Mouse (Mus musculus) adrenal gland, postnatal 14 days (tissue): ENCODE results near the gene Thap3. TPM values are rescaled to one million over a fixed set of nuclear protein-coding genes. Genes with fewer than 3 reads are reported as not detected.
A peak's percentile ranks its signal among the peaks of the same experiment; 100 is the strongest.

Experiments
- DNase-seq: peaks from one replicate; pipeline ENCODE4 v3.0.0; 2021; ENCODE audit warnings: mixed read lengths
- total RNA-seq: library from RNA; stranded (reverse); gene quantifications from 2 replicates; pipeline ENCODE4 v1.2.3, GENCODE M21; 2021

The Thap3 gene
- total RNA-seq, 1 experiment from 2014 or later = 15.2 TPM

DNA sequence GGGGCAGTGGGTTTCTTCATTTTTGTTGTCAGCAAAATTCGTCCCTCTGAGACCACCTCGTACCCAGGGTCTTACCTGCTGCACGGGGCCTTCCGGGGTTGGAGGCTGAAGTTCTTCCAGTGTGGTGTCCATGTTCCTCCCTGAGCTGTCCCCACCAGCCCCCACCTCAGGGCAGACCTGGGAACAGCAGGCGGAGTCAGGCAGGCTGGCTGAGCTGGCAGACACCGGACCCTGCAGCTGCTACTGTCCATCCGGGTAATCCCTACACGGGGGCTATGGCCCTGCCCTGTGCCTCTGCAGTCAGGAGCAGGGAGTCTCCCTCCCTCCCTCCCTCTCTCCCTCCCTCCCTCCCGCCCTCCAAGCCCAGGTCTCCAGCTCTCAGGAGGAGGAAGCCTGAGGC, 5.2 kb downstream of the Thap3 start:
- peak; percentile 40 for DNase-seq

DNA sequence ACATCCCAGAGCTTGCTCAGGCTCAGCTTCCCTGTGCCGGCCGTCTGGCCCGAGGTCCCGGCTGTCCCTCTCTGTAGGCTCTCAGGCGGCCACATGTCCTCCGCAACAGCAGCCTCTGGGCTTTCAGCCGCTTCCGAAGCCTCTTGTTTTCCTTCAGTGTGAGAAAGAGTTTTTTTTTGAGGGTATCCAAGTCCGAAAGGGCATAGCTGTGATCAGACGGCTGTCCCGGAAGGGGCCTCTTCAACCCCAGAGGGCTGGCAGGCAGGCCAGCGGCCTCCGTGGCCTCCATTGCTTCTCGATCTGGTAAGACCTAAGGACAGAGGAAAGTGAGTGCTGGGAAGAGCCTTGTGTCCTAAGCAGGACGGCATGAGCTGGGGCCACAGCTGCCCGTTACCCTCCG, 5.8 kb downstream of the Thap3 start:
- no peak for DNase-seq

DNA sequence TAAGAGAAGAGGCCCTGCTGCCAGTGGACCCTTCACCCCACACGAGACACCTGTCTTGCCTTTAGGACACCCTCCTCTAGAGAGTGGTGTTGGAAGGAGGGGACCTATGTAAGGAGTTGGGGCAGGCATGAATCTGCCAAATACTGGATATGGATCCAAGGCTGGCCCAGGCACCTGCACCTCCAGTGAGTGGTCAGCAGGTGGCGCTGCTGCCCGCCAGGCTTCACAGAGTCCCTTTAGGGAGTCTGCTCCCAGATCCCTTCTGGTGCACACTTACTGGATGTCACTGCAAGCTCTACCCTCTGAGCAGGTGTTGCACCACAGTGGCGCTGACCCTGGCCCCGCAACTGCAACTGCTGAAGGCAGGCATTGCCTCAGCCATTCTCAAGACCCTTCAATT, 7.4 kb downstream of the Thap3 start:
- peak; percentile 92 for DNase-seq

DNA sequence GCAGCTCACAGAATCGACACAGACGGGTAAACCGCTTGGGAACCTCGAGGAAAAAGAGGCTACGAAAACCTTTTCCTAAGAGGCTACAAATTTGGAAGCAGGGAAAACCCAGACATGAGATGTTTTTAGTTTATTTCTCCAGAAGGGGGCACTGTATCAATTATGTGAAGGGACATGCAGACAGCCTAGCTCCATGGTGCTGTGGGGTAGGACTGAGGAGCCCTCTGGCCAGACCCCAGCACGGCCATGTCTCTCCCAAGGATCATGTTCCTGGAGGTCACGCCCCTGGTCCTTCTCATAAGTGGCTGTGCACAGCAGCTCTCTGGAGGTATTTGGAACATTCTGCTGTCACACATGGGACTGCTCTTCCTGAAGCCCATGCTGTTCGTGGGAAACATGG, 8.1 kb downstream of the Thap3 start:
- no peak for DNase-seq

DNA sequence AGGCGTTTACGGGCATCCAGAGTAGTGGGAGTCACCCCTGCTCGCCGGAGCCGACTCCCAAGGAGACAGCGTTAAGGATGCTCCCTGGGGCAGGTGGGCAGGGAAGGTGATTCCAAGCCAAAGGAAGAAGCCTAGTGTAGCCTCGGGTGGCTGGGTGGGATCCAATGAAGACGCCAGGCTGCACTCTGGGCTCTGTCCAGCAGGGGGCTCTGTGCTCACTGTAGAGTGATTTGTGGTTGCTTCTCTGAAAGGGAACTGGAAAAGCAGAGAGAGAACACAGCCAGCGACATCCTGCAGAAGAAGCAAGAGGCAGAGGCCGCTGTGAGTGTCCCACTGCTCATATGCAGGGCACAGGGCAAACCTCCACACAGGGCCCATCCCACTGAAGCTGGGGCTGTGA, 11.0 kb downstream of the Thap3 start:
- peak; percentile 89 for DNase-seq

DNA sequence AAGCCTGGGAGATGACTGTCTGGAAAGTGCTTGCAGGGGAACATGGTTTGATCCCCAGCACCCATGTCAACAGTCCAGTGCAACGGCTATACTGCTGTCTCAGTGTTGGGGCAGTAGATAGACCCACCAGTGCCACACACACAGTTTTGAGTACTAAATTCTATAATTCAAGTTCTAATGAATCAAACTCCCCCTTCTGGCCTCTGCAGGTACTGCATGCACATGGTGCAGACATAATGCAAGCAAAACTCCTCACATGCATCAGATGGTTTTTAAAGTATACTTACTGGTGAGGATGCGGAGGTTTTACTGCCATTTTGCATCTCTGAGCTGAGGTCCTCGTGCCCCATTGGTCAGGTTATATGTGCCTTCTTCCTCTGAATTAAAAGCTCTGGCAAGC, 13.4 kb downstream of the Thap3 start:
- DNase-seq = peak; percentile 68

DNA sequence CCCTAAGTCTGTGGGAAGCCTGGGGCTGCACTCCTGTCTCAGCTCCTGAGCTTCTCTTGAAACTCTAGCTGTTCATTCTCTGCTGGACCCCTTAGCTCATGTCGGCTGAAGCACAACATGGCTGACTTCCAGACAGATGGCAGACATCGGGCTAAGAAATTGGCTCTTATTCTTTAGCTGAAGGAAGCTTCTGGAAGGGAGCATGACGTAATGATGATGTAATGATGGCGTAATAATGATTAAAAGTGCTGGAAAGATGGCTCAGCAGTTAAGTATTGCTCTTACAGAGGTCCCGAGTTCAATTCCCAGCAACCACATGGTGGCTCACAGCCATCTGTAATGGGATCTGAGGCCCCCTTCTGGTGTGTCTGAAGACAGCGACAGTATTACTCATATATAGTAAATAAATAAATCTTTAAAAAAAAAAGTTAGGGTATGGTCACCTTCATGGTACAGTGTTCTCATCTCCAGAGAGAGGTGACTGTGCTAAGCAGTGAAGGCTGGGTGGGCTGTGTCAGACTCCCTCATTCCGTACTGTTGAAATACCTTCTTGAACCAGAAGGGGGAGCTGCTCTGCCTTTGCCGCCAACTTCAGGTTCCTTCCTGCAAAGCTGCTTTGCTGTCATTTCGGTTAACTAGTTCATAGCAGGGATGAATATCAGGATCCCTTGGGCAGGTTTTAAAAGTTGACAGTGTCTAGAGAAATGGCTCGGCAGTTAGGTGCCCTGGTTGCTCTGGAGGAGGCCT, 16.4 kb downstream of the Thap3 start:
- DNase-seq = peak; percentile 56

DNA sequence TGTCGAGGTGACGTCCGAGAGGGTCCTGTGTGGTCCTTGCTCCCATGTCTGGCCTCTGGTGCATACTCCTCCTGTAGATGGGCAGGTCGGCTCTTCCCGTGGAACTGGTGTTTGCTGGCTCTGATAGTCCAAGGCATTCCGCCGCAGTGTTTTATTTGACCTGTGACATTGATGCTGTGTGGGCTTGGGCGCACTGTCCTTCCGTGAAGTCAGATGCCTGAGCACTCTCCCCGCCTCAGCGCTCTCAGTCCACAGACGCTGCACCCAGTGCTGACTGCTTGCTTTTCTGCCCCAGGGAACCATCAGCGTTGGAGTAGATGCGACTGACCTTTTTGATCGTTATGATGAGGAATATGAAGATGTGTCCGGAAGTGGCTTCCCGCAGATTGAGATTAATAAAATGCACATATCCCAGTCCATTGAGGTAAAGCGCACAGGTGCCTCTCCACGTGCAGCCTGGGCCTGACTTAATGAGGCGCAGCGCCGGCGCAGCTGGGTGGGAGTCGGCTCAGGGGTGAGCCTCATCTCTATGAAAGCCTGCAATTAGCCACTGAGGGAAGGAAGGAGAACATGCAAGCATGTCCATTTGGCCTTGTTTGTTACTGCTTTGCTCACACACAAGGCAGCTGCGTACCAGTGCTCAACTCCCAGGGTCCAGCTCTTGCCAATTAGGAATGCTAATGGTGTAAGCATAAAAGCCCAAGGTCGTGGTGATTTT, 20.4 kb downstream of the Thap3 start:
- DNase-seq = no peak

DNA sequence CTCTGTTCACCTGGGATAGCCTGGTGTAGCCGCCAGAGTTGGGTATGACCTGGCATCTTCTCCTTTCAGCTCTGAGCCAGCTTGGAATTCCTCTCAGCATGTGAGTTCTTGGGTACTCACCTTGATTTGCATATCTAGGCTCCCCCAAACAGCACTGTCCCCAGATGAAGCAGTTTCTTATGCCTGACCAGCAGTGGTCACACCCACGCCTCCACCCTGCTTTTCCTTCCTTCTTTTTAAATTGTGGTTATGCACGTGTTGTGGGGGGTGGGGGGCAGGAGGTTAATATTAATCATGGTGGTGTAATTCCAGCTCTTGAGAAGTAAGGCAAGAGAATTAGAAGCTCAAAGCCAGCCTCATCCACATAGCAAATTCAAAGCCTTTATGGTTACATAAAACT, 26.0 kb downstream of the Thap3 start:
- DNase-seq = no peak

DNA sequence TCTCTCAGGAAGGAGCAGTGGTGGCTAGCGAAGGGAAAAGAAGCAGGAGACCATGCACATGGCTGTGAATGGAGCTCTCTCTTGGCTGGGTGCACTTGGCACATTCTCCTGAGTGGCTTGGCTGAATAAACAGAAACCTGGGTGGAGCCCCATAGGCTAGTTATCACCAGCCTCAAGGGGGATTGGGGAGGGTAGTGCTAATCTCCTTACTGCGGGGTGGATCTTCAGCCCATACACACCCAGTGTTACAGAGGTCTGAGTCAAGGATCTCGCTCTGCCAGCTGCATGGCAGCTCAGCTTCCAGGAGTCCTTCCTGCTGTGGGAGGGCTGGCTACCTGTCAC, 28.3 kb downstream of the Thap3 start:
- DNase-seq = no peak

DNA sequence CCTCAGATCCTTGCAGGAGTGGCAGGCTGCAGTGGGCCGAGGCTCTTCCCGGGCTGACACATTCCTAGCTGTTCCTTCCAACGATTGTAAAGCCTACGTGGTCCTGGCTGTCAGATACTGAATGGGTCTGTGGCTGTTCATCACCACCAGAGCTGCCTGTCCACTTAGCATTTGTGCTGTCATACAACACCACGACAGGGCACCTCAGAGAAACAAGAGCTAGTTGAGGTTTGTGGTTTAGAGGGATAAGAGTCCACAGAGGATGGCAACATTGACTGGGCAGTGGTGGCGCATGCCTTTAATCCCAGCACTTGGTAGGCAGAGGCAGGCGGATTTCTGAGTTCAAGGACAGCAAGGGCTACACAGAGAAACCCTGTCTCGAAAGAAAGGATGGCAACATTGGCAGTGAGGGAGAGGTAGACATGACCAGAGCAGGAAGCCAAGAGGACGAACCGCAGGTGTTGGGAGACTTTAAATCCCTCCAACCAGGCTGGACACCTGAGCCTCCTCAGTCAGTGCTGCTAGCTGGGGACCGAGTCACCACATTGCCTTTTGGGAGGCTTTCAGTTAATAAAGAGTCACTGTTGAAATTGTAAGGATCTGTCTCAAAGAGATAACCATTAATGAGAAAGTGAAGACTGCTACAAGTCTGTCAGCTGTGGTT, 28.8 kb downstream of the Thap3 start:
- DNase-seq = no peak

DNA sequence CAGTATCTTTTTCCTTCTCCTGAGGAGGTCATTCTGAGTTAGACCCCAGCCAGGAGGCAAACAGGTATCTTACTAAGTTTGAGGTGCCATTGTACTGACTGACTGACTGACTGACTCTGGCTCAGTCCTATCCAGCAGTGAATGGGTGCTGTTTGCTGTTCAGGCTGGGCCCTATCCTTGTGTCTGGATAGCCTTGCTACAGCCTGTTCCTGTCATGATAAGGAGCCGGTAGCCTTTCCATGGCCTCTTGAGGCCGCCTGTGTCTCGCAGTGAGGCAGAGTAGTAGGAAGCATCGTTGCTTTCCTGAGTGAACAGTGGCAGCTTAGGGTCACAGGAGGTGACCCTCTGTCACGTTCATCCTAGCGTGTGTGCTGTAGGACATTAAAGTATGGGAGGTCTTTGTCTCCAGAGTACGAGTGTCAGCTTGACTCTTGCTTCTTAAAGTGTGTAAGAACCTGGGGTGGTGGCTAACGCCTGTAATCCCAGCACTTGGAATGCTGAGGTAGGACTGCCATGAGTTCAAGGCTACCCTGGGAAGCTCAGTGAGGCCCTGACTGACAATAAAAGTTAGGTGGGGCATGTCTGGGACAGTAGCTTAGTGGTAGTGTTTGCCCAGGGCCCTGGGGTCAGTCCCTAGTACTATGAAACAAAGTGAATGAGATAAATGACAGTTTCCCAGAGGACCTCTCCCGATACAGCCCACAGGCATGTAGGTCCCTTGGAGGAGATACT, 31.0 kb downstream of the Thap3 start:
- DNase-seq = no peak

DNA sequence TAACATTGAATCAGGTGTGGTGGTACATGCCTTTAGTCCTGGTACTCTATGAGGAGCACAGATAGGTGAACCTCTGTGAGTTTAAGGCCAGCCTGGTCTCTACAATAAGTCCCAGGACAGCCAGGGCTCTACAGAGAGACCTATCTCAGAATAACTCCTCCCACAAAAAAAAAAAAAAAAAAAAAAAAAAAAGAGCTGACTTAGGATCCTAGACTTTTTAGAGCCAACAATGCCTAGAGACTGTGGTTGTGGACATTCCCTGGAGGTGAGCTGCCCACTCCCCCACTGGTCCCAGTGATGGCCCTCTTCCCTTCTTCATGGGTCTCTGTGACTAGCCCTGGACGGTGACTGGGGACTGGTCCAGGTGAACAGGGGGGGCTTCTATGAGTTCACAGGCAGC, 33.0 kb downstream of the Thap3 start:
- no peak for DNase-seq

DNA sequence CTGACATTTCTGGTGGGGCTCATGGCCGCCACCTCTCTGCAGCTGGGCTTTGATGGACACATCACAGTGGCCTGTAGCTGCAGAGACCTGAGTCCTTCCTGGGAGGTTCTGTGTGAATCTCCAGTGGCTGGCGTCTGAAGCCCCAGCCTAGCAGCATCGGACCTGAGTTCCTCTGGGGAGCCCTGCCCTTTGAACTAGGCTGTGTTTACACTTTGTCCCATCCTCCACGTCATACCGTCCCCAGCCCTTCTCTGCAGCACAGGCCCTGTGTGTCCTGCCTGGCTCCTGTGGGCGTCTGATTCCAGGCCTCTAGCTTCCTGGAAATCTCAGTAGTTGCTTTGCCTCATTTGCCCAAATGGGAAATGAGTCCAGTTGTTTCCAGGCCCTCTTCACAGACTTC, 35.6 kb downstream of the Thap3 start:
- DNase-seq = no peak

DNA sequence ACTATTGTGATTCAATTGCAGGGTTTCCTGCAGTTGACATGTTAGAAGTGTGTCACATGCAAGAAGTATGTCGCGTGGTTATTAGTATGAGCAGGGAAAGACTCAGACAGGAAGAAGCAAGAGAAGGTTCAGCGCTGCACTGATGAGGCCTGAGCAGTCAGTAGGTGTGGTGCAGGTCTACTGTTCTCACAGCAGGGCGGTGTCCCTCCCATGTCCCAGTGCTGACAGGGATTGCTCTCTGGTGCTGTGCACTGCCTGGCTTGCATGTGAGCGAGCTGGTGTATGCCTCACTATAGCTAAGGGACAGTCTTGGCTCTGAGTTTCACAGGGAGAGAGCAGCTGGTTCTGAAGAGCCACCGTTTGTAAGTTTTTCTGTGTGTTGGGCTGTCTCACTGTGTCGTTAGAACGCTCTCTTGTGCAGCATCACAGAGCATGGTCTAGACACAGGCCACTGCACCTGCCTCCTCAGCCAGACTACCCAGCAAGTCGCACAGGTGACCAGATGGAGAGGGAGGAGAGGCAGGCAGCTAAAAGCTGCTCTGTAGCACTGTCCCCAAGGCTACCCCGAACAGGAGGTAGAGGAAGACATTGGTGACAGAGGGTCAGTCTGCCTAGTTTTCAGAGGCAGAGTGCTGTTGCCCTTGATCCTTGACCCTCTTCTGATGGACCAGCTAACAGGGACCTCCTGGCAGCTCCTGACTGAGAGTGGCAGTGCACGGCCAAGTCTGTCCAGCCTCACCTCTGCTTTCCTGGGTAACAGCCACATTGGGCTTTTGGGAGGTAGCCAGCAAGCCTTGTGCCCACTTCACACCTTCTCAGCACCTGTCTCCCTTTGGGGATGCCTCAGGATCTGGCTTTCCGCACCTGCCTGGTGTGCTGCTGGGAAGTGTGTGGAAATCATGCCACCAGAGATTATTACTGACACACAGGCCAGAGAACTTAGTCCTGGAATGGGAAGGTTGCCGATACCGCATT, 40.0 kb downstream of the Thap3 start:
- no peak for DNase-seq

DNA sequence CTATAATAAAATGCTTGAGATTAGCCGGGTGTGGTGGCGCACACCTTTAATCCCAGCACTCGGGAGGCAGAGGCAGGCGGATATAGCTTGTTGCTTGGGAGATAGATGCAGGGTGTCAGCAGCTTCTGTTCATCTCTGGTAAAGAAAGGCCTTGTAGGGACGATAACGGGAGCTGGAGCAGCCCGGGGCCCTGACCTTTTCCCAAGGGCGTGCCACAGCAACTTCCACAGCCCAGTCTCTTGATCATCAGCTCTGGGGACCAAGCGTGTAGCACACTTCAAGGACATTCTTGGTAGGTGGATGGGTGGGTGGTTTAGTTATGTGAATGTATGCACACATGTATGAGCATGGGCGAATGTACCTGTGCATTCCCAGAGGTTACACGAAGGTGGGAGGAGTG, 42.6 kb downstream of the Thap3 start:
- peak; percentile 68 for DNase-seq

DNA sequence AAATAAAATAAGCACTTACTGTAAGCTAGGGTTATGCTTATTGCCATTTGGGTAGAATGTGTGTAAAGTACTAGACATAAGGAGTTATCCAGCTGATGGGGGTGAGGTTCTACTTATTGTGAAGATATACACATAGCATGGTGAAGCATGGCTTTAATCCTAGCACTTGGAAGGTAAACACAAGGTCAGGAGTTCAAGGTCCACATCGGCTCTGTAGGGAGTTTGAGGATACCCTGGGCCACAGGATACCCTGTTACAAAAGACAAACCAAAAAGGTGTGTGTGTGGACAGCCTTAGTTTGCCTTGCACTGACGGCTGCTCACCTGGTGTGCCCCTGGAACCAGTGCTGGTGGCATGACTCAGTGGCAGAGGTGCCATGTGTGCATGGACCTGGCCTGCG, 50.7 kb downstream of the Thap3 start:
- no peak for DNase-seq

DNA sequence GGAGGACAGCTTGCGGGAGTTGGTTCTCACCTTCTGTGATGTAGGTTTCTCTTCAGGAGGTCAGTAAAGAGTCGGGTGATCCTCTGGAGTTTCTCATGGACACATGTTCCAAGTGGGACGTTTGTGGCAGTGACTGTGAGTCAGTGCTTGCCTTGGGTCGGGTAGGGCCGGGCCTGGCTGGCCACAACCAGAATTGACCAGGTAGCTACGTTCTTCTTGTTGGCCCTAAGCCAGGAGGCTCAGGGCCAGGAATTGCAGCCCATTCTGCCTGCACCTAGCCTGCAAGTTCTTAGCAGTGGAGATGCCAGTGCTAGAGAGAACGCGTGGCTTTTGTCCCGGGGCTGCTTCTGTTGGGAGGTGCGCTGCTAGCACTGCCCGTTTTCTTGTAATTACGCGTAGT, 51.4 kb downstream of the Thap3 start:
- DNase-seq = peak; percentile 57

DNA sequence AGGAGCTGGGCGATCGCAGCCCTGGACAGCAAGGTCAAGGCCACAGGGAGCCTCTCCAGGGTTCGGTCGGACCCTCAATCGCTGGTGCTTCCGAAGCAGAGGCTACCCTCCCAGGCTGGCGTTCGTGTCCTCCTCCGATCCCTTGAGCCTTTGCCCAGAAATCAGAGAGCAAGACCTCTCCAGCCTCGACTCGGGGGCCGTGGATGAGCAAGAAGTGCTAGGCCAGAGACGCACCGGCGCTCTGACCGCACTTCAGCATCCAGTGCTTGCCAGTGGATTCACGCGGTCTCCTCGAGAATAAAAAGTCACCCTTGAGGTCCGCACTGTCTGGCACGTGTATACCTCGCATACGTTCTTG, 54.6 kb downstream of the Thap3 start:
- peak; percentile 67 for DNase-seq

DNA sequence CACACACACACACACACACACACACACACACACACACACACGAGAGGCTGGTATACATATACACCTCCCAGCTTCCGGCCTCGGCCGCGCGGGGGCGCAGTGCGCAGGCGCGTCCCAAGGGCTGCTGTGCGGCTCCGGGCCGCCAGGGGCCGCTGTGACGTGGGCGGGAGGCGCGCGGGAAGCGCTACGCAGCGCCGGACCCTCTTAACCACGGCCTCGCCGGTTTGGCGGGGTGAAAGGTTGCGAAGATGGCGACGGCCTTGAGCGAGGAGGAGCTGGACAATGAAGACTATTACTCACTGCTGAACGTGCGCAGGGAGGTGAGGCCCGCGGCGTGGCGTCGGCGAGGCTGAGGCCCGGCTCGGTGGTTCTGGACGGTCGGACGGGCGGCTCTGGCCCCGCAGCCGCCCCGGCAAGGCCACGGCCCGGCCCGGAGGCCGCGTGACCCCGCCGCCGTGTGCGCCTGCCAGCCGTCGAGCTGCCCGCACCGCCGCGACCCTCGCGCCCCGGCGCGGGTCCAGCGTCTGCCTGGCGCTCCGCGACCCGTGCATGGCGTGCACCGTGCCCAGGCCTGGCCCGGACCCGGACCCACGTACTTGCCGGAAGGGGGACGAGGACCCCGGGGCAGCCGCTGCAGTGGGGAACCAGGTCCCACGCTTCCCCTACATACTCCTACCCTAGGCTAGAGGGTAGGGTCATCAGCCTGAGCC, 55.1 kb downstream of the Thap3 start, which contains the start of gene Dnajc11:
Dnajc11 (plus strand) TSS at position 187 of the 710 bp plus-strand sequence.
- DNase-seq = peak; percentile 97
